In genomic region chr5:121593451-121594401, GRCm38 (mm10) we compare ENCODE assay signal across 8 mouse cellular contexts. TPM values are rescaled to one million over a fixed set of nuclear protein-coding genes. Genes with fewer than 3 reads are reported as not detected.
DNase-seq lines count a peak whose midpoint lies in the region; ATAC-seq and TF ChIP-seq lines count a peak whose summit lies in the region.

Gene Aldh2, minus strand, starts transcription at chr5:121593824.

- no peak for TF ChIP-seq CTCF in bone marrow, adult 2 months (IDR thresholded peaks at IDR 0.05; ENCODE audit: control insufficient read depth, insufficient read depth, low read length)

- peaks cover 18% of the 10 kb centered on the region for H3K4me1 ChIP-seq in bone marrow, adult 2 months (ENCODE audit: control insufficient read depth, insufficient read depth, low read length)
- H3K4me1 ChIP-seq in embryonic facial prominence, embryonic 15.5 days: peaks cover 22% of the 10 kb centered on the region
- peaks cover 17% of the 10 kb centered on the region for H3K4me1 ChIP-seq in kidney, embryonic 14.5 days (ENCODE audit: control insufficient read depth, insufficient read depth, low read length)
- H3K4me1 ChIP-seq in limb, embryonic 15.5 days: peaks cover 26% of the 10 kb centered on the region

- H3K4me2 ChIP-seq in embryonic facial prominence, embryonic 15.5 days (replicated peaks): peak within 1 kb of the TSS; percentile 89
- peak within 1 kb of the TSS; percentile 94 for H3K4me2 ChIP-seq in kidney, embryonic 14.5 days (replicated peaks; ENCODE audit: low read depth, low read length)
- peak within 1 kb of the TSS; percentile 95 for H3K4me2 ChIP-seq in limb, embryonic 15.5 days

- peak; percentile 94 for TF ChIP-seq POLR2A in bone marrow, adult 2 months (IDR thresholded peaks at IDR 0.05; ENCODE audit: borderline replicate concordance, control insufficient read depth, low read depth, low read length)

- H3K36me3 ChIP-seq in embryonic facial prominence, embryonic 15.5 days: no peaks in the 10 kb centered on the region
- H3K36me3 ChIP-seq in kidney, embryonic 14.5 days (ENCODE audit: control insufficient read depth, insufficient read depth, low read length): no peaks in the 10 kb centered on the region
- no peaks in the 10 kb centered on the region for H3K36me3 ChIP-seq in limb, embryonic 15.5 days

- H3K27ac ChIP-seq in bone marrow, adult 2 months (ENCODE audit: control insufficient read depth, insufficient read depth, low read depth, low read length, poor library complexity): peak within 1 kb of the TSS; percentile 67
- H3K27ac ChIP-seq in embryonic facial prominence, embryonic 15.5 days (replicated peaks): peak within 1 kb of the TSS; percentile 84
- peak within 1 kb of the TSS; percentile 65 for H3K27ac ChIP-seq in kidney, embryonic 14.5 days (ENCODE audit: low read depth, low read length)
- peak within 1 kb of the TSS; percentile 90 for H3K27ac ChIP-seq in limb, embryonic 15.5 days

- no peaks in the 10 kb centered on the region for H3K9me3 ChIP-seq in embryonic facial prominence, embryonic 15.5 days (replicated peaks)
- H3K9me3 ChIP-seq in kidney, embryonic 14.5 days (ENCODE audit: control insufficient read depth, low read length): no peaks in the 10 kb centered on the region
- no peaks in the 10 kb centered on the region for H3K9me3 ChIP-seq in limb, embryonic 15.5 days

- peak within 1 kb of the TSS; percentile 52 for H3K9ac ChIP-seq in embryonic facial prominence, embryonic 15.5 days
- peak within 1 kb of the TSS; percentile 78 for H3K9ac ChIP-seq in kidney, embryonic 14.5 days (ENCODE audit: low read depth, low read length)
- H3K9ac ChIP-seq in limb, embryonic 15.5 days: peak within 1 kb of the TSS; percentile 75

- under 1% methylated on average over 47 of the region's 47 CpGs for WGBS in bone marrow, adult 2 months
- WGBS in embryonic facial prominence, embryonic 15.5 days: 2% methylated on average over 47 of the region's 47 CpGs
- 3% methylated on average over 47 of the region's 47 CpGs for WGBS in kidney, embryonic 14.5 days
- WGBS in limb, embryonic 15.5 days: 1% methylated on average over 47 of the region's 47 CpGs

- H3K27me3 ChIP-seq in embryonic facial prominence, embryonic 15.5 days: no peaks in the 10 kb centered on the region
- H3K27me3 ChIP-seq in kidney, embryonic 14.5 days (ENCODE audit: control insufficient read depth, insufficient read depth, low read length): no peaks in the 10 kb centered on the region
- H3K27me3 ChIP-seq in limb, embryonic 15.5 days: no peaks in the 10 kb centered on the region

- DNase-seq in 416B (ENCODE audit: low read depth): peak; percentile 93
- DNase-seq in heart, adult 9 months (ENCODE audit: low spot score in 2 of 2): peak; percentile 91
- DNase-seq in monocyte, adult 2 months (ENCODE audit: low read depth in 1 of 2, low spot score in 2 of 2): peak; percentile 24 to 41
- DNase-seq in spleen, postnatal 36 days (ENCODE audit: low spot score in 2 of 2): peak; percentile 86 to 88

- peak; percentile 87 for ATAC-seq in embryonic facial prominence, embryonic 15.5 days (ENCODE audit: insufficient number of reproducible peaks, low FRiP score, low TSS enrichment, low read depth)
- peak; percentile 92 for ATAC-seq in kidney, embryonic 14.5 days (ENCODE audit: low FRiP score, low TSS enrichment)
- ATAC-seq in limb, embryonic 15.5 days (ENCODE audit: insufficient number of reproducible peaks, low FRiP score, low TSS enrichment, low read depth): peak; percentile 84

- peak within 1 kb of the TSS; percentile 76 for H3K4me3 ChIP-seq in bone marrow, adult 2 months (replicated peaks; ENCODE audit: control insufficient read depth, low read depth, low read length)
- peak within 1 kb of the TSS; percentile 63 for H3K4me3 ChIP-seq in embryonic facial prominence, embryonic 15.5 days (replicated peaks)
- peak within 1 kb of the TSS; percentile 80 for H3K4me3 ChIP-seq in kidney, embryonic 14.5 days (ENCODE audit: low read length)
- peak within 1 kb of the TSS; percentile 78 for H3K4me3 ChIP-seq in limb, embryonic 15.5 days

RNA-seq across cellular contexts. Expression of gene Aldh2, which starts in this region (rescaled TPM):
- 151 and 336 TPM in 2 replicates for polyA plus RNA-seq in bone marrow, adult 2 months (2011; ENCODE audit: insufficient read depth, insufficient read length, low replicate concordance, missing spikeins)
- 212 and 219 TPM in 2 replicates for polyA plus RNA-seq in embryonic facial prominence, embryonic 15.5 days (2015; fragmentation: Nextera tagmentation; extraction: Ambion mirVana)
- 78.8 and 101 TPM in 2 replicates for polyA plus RNA-seq in kidney, embryonic 14.5 days (2014; fragmentation: Nextera tagmentation; extraction: Ambion mirVana)
- polyA plus RNA-seq in limb, embryonic 15.5 days (2015; fragmentation: Nextera tagmentation; extraction: Ambion mirVana): 249 and 251 TPM in 2 replicates

Comparison
In these comparisons a context has a peak if more than half of its experiments do, and no peak if none do; other contexts are left out.
1. Peak in every context shown above with its lines: DNase-seq, ATAC-seq, H3K4me3 ChIP-seq and H3K27ac ChIP-seq.
2. DNase-seq: peak in every context shown above with its lines; median percentile 93 in 416B; 91 in heart, adult 9 months; 87 in spleen, postnatal 36 days; 32 in monocyte, adult 2 months.